Mouse (Mus musculus): ENCODE measurements around the gene Vmn2r99. TPM values are rescaled to one million over a fixed set of nuclear protein-coding genes. Genes with fewer than 3 reads are reported as not detected.

The Vmn2r99 gene
- not detected in 2 replicates for polyA plus RNA-seq (2021; fragmentation: Nextera tagmentation)
- long read RNA-seq, experiment 1, result 0 reads
- long read RNA-seq, experiment 2, result 0 reads

GRCm38 (mm10) chr17:19361649-19362048 is at the start of gene Vmn2r99:
Vmn2r99 (plus strand) TSS chr17:19361949.

Other genes with a start within 250 kb of the Vmn2r99 start
- not detected in 2 replicates for gene Vmn2r100, start 142.8 kb downstream of the Vmn2r99 start, polyA plus RNA-seq (2021; fragmentation: Nextera tagmentation)
- gene Vmn2r101, start 215.3 kb downstream of the Vmn2r99 start, polyA plus RNA-seq (2021; fragmentation: Nextera tagmentation), result not detected in 2 replicates

Measured in layer of hippocampus, adult 6 months (tissue).